ENCODE assay signal across 22 mouse cellular contexts in the genomic region with DNA sequence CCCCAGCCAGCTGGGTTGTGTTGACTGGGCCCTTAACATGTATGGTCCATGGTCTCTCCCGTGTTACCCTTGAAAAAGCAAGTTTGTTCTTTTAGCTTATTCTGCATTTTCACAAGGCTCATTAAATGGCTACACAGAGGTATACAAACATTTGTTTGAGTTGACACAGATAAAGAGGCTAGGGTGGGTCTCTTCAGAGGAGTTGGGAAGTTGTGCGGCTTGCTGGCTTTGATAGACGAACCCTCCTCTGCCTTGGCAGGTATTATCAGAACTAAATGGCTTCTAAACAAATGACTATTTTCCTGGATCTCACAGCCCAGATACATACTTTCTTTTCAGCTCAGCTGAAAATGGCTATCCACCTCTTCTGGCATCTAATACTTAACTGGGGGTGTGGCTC.
DNase-seq lines count a peak whose midpoint lies in the region; ATAC-seq and TF ChIP-seq lines count a peak whose summit lies in the region.
"Had no signal": no experiment of that assay in that cellular context is flagged by ENCODE, and none has a peak within 500 bp of the region (broad histone marks: within the 10 kb centered on the region; RNA-seq: fewer than 3 reads in every experiment).

No protein-coding gene starts in this region.

- intact Hi-C loops in heart, postnatal 25 days (cut with DNase I) = no loop called here

- no peaks in the 10 kb centered on the region for H3K9me3 ChIP-seq in heart, embryonic 10.5 days
- no peaks in the 10 kb centered on the region for H3K9me3 ChIP-seq in liver, embryonic 15.5 days (replicated peaks)
- H3K9me3 ChIP-seq: embryonic facial prominence, embryonic 13.5 days; hindbrain, embryonic 13.5 days had no signal

- H3K36me3 ChIP-seq in heart, embryonic 10.5 days = no peaks in the 10 kb centered on the region
- peaks cover 4% of the 10 kb centered on the region for H3K36me3 ChIP-seq in spleen, adult 2 months (ENCODE audit: control insufficient read depth, insufficient read depth, low read length)
- peaks cover 31% of the 10 kb centered on the region for H3K36me3 ChIP-seq in liver, embryonic 15.5 days (replicated peaks)

- ATAC-seq in liver, embryonic 15.5 days (ENCODE audit: insufficient read depth) = peak; percentile 71
- ATAC-seq in megakaryocyte-erythroid progenitor cell, adult 5-6 weeks (replicated peaks; ENCODE audit: low FRiP score, low TSS enrichment, poor library complexity, severe bottlenecking) = peak; percentile 45
- no peak for ATAC-seq in granulocyte monocyte progenitor cell, adult 5-6 weeks (replicated peaks; ENCODE audit: poor library complexity, severe bottlenecking)
- ATAC-seq: forebrain, embryonic 14.5 days; hindbrain, postnatal 0 days had no signal

- H3K9ac ChIP-seq in liver, embryonic 15.5 days = peak overlapping the region; percentile 9; the same call in 1 of the 2 replicates
- H3K9ac ChIP-seq: embryonic facial prominence, embryonic 13.5 days; hindbrain, embryonic 13.5 days had no signal

- DNase-seq in heart, embryonic 10.5 days (ENCODE audit: low spot score) = peak; percentile 5
- no peak for DNase-seq in heart, postnatal 25 days (ENCODE audit: low spot score)
- DNase-seq in spleen, adult 2 months (ENCODE audit: low read depth in 1 of 2, low spot score in 2 of 2) = no peak
- no peak for DNase-seq in spleen, postnatal 14 days (ENCODE audit: low spot score in 2 of 2)
- DNase-seq in adrenal gland, adult (ENCODE audit: inconsistent age in 2 of 2, low spot score in 1 of 2) = no peak
- DNase-seq: adrenal gland, adult 8-10 months; adrenal gland, postnatal 36 days; cerebellum, adult 11-12 months; cerebellum, adult 9-10 months; cerebellum, postnatal 25 days; gastrocnemius, adult 2 months; gastrocnemius, postnatal 25 days; heart, adult 11 months; heart, postnatal 10 days had no signal

- H3K27me3 ChIP-seq in heart, embryonic 10.5 days (ENCODE audit: insufficient read depth, poor library complexity, severe bottlenecking) = no peaks in the 10 kb centered on the region
- no peaks in the 10 kb centered on the region for H3K27me3 ChIP-seq in spleen, adult 2 months (ENCODE audit: control insufficient read depth, insufficient read depth, low read length)
- H3K27me3 ChIP-seq in liver, embryonic 15.5 days = no peaks in the 10 kb centered on the region
- H3K27me3 ChIP-seq: CH12.LX; embryonic facial prominence, embryonic 13.5 days; hindbrain, embryonic 13.5 days had no signal

- TF ChIP-seq CTCF in spleen, adult 2 months (IDR thresholded peaks at IDR 0.05; ENCODE audit: extremely low read depth, insufficient read depth, insufficient read length, insufficient replicate concordance) = no peak

- H3K4me2 ChIP-seq in liver, embryonic 15.5 days = 0 out of 2 replicates have a peak overlapping the region, but pooled peaks have one; percentile 19
- H3K4me2 ChIP-seq: embryonic facial prominence, embryonic 13.5 days; hindbrain, embryonic 13.5 days had no signal

- WGBS in heart, embryonic 10.5 days = 84% methylated on average over 3 of the region's 3 CpGs
- WGBS in spleen, adult 2 months = 81% methylated on average over 3 of the region's 3 CpGs
- WGBS in liver, embryonic 15.5 days (ENCODE audit: insufficient replicate concordance) = 24% methylated on average over 3 of the region's 3 CpGs

- H3K4me1 ChIP-seq in heart, embryonic 10.5 days = peaks cover 8% of the 10 kb centered on the region
- H3K4me1 ChIP-seq in spleen, adult 2 months (ENCODE audit: control insufficient read depth, insufficient read depth, insufficient read length) = peaks cover 25% of the 10 kb centered on the region; the same call in 1 of the 2 replicates
- H3K4me1 ChIP-seq in liver, embryonic 15.5 days (replicated peaks) = peaks cover 57% of the 10 kb centered on the region

- no peak overlapping the region for H3K27ac ChIP-seq in heart, embryonic 10.5 days
- peak overlapping the region; percentile 8; the same call in 1 of the 2 replicates for H3K27ac ChIP-seq in spleen, adult 2 months (ENCODE audit: insufficient read depth, low read length)
- H3K27ac ChIP-seq in liver, embryonic 15.5 days (replicated peaks) = peak overlapping the region; percentile 58
- H3K27ac ChIP-seq: gastrocnemius, adult 2 months; hindbrain, embryonic 13.5 days; hindbrain, postnatal 0 days had no signal

- no peak for TF ChIP-seq POLR2A in spleen, adult 2 months (IDR thresholded peaks at IDR 0.05; ENCODE audit: low read depth, low read length)

- no peak overlapping the region for H3K4me3 ChIP-seq in heart, embryonic 10.5 days
- no peak overlapping the region for H3K4me3 ChIP-seq in spleen, adult 2 months (ENCODE audit: extremely low read depth, insufficient read depth, insufficient read length)
- H3K4me3 ChIP-seq in liver, embryonic 15.5 days (replicated peaks) = no peak overlapping the region
- H3K4me3 ChIP-seq: embryonic facial prominence, embryonic 13.5 days; gastrocnemius, adult 2 months; hindbrain, embryonic 13.5 days had no signal
